Mouse (Mus musculus): Measurements from ENCODE around the gene Tmem151b. TPM values are rescaled to one million over a fixed set of nuclear protein-coding genes. Genes with fewer than 3 reads are reported as not detected.

Gene Tmem151b
- polyA plus RNA-seq, 1 experiment: 85.7 TPM

- no peak overlapping the region for H3K4me3 ChIP-seq (ENCODE audit: insufficient read depth, low read length)
- TF ChIP-seq POLR2A (IDR thresholded peaks at IDR 0.05; ENCODE audit: extremely low read depth, insufficient read depth, low read length): no peak
- TF ChIP-seq CTCF (IDR thresholded peaks at IDR 0.05; ENCODE audit: extremely low read depth, insufficient read depth, low read length): no peak
- no peaks in the 10 kb centered on the region for H3K4me1 ChIP-seq (ENCODE audit: control insufficient read depth, insufficient read depth, low read length)
- no peak overlapping the region for H3K27ac ChIP-seq (ENCODE audit: insufficient read depth, low read length)
Observed at GRCm38 (mm10) chr17:45557246-45557824, 7.9 kb upstream of the Tmem151b start.

- no peak for TF ChIP-seq CTCF (IDR thresholded peaks at IDR 0.05; ENCODE audit: extremely low read depth, insufficient read depth, low read length)
- TF ChIP-seq POLR2A (IDR thresholded peaks at IDR 0.05; ENCODE audit: extremely low read depth, insufficient read depth, low read length): no peak
- H3K4me1 ChIP-seq (ENCODE audit: control insufficient read depth, insufficient read depth, low read length): no peaks in the 10 kb centered on the region
Observed at GRCm38 (mm10) chr17:45556514-45557245, 7.2 kb upstream of the Tmem151b start.

DNA sequence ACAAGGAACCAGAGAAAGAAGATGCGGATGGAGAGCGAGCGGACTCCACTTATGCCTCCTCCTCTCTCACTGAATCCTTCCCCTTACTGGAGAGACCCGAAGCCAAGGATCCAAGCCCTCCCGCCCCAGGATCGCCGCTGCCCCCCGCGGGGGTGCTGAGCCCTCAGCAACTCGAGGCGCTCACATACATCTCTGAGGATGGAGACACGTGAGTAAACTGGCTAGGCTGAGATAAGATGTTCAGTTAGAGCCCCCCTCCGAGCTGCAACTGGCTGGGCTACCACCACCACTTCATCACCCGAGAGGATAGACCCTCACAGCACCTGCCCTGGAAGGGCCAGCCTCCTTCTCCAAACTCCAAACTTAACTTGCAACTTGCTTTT is 6.6 kb upstream of the Tmem151b start:
- peak overlapping the region; percentile 48 for H3K4me3 ChIP-seq (ENCODE audit: insufficient read depth, low read length)
- TF ChIP-seq CTCF (IDR thresholded peaks at IDR 0.05; ENCODE audit: extremely low read depth, insufficient read depth, low read length) (no peak), POLR2A (IDR thresholded peaks at IDR 0.05; ENCODE audit: extremely low read depth, insufficient read depth, low read length) (no peak)
- no peaks in the 10 kb centered on the region for H3K4me1 ChIP-seq (ENCODE audit: control insufficient read depth, insufficient read depth, low read length)
- no peak overlapping the region for H3K27ac ChIP-seq (ENCODE audit: insufficient read depth, low read length)

More at GRCm38 (mm10) chr17:45556514-45557245, 7.2 kb upstream of the Tmem151b start:
- no peak overlapping the region for H3K27ac ChIP-seq (ENCODE audit: insufficient read depth, low read length)
- H3K4me3 ChIP-seq (ENCODE audit: insufficient read depth, low read length): peak overlapping the region; percentile 48; the same call in 1 of the 2 replicates

- H3K4me1 ChIP-seq (ENCODE audit: control insufficient read depth, insufficient read depth, low read length): no peaks in the 10 kb centered on the region
- peak within 1 kb of the TSS; percentile 48 for H3K4me3 ChIP-seq (ENCODE audit: insufficient read depth, low read length)
- TF ChIP-seq CTCF (IDR thresholded peaks at IDR 0.05; ENCODE audit: extremely low read depth, insufficient read depth, low read length) (no peak), POLR2A (IDR thresholded peaks at IDR 0.05; ENCODE audit: extremely low read depth, insufficient read depth, low read length) (no peak)
- no peak within 1 kb of the TSS for H3K27ac ChIP-seq (ENCODE audit: insufficient read depth, low read length)
Observed at GRCm38 (mm10) chr17:45555452-45556106, 6.1 kb upstream of the Tmem151b start, which contains the start of gene Nfkbie. TSS of gene Nfkbie (plus strand) at chr17:45555703.

DNA sequence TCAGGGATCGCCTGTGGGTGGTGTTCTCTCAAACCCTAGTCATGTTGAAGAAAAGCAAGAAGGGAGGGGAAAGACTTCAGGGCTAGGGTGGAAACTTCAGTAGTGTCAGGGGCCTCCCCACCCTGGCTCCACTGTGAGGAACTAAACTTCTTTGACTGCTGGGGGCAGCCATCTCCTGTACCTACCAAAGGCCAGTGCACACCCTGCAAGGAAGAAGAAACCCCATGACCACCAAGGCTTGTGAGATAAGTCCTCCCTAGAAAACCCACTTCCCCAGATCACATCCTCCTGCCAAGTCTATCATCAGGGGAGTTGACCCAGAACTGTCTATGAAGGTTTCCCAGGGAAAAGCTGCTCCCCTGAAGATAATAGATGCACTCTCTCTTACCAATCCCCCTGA is 4.9 kb upstream of the Tmem151b start:
- 0 out of 2 replicates have a peak, but pooled peaks cover 2% of the 10 kb centered on the region for H3K4me1 ChIP-seq (ENCODE audit: control insufficient read depth, insufficient read depth, low read length)
- TF ChIP-seq POLR2A (IDR thresholded peaks at IDR 0.05; ENCODE audit: extremely low read depth, insufficient read depth, low read length) (no peak), CTCF (IDR thresholded peaks at IDR 0.05; ENCODE audit: extremely low read depth, insufficient read depth, low read length) (no peak)
- H3K4me3 ChIP-seq (ENCODE audit: insufficient read depth, low read length): no peak overlapping the region
- no peak overlapping the region for H3K27ac ChIP-seq (ENCODE audit: insufficient read depth, low read length)

DNA sequence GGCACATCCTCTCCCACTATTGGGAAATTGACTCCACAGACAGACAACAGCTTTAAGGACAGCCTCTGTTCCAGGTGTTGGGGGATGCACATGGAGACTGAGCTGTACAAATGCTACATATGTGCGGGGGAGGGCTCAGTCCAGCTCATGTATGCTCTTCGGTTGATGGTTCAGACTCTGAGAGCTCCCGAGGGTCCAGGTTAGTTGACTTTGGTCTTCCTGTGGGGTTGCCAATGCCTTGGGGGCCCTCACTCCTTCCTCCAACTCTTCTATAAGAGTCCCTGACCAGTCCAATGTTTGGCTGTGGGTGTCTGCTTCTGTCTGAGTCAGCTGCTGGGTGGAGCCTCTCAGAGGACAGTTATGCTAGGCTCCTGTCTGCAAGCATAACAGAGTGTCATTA is 3.6 kb upstream of the Tmem151b start:
- peaks cover 3% of the 10 kb centered on the region; the same call in 1 of the 2 replicates for H3K4me1 ChIP-seq (ENCODE audit: control insufficient read depth, insufficient read depth, low read length)

DNA sequence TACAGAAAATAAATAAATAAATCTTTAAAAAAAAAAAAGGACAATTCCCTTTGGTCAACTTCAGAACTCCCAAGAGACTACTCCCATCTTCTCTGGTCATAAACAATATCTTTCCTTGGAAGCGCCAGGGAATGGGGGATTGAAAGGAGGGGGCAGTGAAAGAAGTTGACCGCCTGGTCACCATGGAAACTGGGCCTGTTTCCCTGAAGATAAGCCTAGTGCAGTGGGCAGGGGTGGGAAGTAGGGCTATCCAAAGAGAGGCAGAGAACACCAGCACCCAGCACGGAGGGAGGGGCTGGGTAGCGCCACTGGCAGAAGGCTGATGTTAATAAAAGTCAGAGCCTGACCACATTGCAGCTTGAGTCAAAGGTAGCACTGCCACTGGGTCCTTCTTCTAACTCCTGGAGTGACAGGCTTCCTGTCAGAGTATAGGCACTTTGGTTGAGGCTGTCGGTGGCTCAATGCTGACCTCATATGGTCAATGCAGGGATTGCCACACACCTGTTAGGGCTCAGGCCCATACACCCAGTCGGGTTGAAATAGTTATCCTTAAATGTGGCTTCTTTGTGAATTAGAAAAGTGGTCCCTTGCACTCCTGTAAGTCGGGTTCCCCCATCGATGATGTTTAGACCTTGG is 2.5 kb upstream of the Tmem151b start:
- TF ChIP-seq POLR2A (IDR thresholded peaks at IDR 0.05; ENCODE audit: extremely low read depth, insufficient read depth, low read length) (no peak), CTCF (IDR thresholded peaks at IDR 0.05; ENCODE audit: extremely low read depth, insufficient read depth, low read length) (peak; percentile 98)
- H3K27ac ChIP-seq (ENCODE audit: insufficient read depth, low read length): no peak overlapping the region

More for the DNA sequence above, 3.6 kb upstream of the Tmem151b start:
- TF ChIP-seq CTCF (IDR thresholded peaks at IDR 0.05; ENCODE audit: extremely low read depth, insufficient read depth, low read length): no peak
- no peak for TF ChIP-seq POLR2A (IDR thresholded peaks at IDR 0.05; ENCODE audit: extremely low read depth, insufficient read depth, low read length)
- Histone ChIP-seq H3K4me3 (ENCODE audit: insufficient read depth, low read length) (no peak overlapping the region), H3K27ac (ENCODE audit: insufficient read depth, low read length) (no peak overlapping the region)

DNA sequence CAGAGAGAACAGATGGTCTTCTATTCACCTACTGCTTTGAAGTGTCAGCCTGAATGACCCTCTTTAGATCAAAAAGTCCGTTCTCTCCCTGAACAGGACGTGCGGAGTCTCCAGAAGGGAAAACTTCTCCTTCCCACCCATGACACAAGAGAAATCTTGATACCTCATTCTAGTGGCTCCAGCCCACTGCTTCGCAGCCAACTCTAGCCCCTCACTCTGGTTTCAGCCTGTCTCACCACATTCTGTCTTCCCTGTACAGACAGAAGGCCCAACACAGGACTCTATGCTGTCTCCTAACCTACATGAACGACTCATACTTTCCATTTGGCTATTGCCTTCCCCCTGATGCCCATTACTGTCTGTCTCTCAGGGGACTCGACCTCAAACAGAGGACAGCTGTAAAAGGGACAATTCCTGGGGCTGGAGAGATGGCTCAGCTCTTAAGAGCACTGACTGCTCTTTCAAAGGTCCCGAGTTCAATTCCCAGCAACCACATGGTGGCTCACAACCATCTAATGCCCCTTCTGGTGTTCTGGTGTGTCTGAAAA is 1.8 kb upstream of the Tmem151b start:
- H3K4me1 ChIP-seq (ENCODE audit: control insufficient read depth, insufficient read depth, low read length): peaks cover 3% of the 10 kb centered on the region; the same call in 1 of the 2 replicates
- TF ChIP-seq POLR2A (IDR thresholded peaks at IDR 0.05; ENCODE audit: extremely low read depth, insufficient read depth, low read length): no peak
- TF ChIP-seq CTCF (IDR thresholded peaks at IDR 0.05; ENCODE audit: extremely low read depth, insufficient read depth, low read length): no peak
- no peak overlapping the region for H3K4me3 ChIP-seq (ENCODE audit: insufficient read depth, low read length)
- no peak overlapping the region for H3K27ac ChIP-seq (ENCODE audit: insufficient read depth, low read length)

More for the DNA sequence above, 2.5 kb upstream of the Tmem151b start:
- H3K4me1 ChIP-seq (ENCODE audit: control insufficient read depth, insufficient read depth, low read length): peaks cover 3% of the 10 kb centered on the region; the same call in 1 of the 2 replicates
- no peak overlapping the region for H3K4me3 ChIP-seq (ENCODE audit: insufficient read depth, low read length)

GRCm38 (mm10) chr17:45550253-45550652 is 776 bp upstream of the Tmem151b start:
- TF ChIP-seq POLR2A (IDR thresholded peaks at IDR 0.05; ENCODE audit: extremely low read depth, insufficient read depth, low read length): no peak
- TF ChIP-seq CTCF (IDR thresholded peaks at IDR 0.05; ENCODE audit: extremely low read depth, insufficient read depth, low read length): no peak
- Histone ChIP-seq H3K4me1 (ENCODE audit: control insufficient read depth, insufficient read depth, low read length) (peaks cover 3% of the 10 kb centered on the region; the same call in 1 of the 2 replicates), H3K27ac (ENCODE audit: insufficient read depth, low read length) (no peak overlapping the region), H3K4me3 (ENCODE audit: insufficient read depth, low read length) (no peak overlapping the region; the same call in 1 of the 2 replicates)
